8 mouse cellular contexts compared by ENCODE assay signal in genomic region chr8:111923383-111923804, GRCm38 (mm10). TPM values are rescaled to one million over a fixed set of nuclear protein-coding genes. Genes with fewer than 3 reads are reported as not detected.
DNase-seq lines count a peak whose midpoint lies in the region; ATAC-seq lines count a peak whose summit lies in the region.

No protein-coding gene starts in this region.

- peaks cover 3% of the 10 kb centered on the region for H3K36me3 ChIP-seq in neural tube, embryonic 15.5 days
- no peaks in the 10 kb centered on the region; the same call in 1 of the 2 replicates for H3K36me3 ChIP-seq in heart, embryonic 13.5 days

- 30% methylated on average over 10 of the region's 10 CpGs for WGBS in neural tube, embryonic 15.5 days
- 23% methylated on average over 10 of the region's 10 CpGs for WGBS in heart, embryonic 13.5 days

- DNase-seq in neural tube, embryonic 10.5 days (ENCODE audit: extremely low spot score, low spot score), result no peak
- DNase-seq in Muller cell, postnatal 12 days (ENCODE audit: inconsistent ontology term), result peak; percentile 61
- peak; percentile 86 for DNase-seq in cerebellum, adult 9-10 months
- peak; percentile 42 to 59 for DNase-seq in kidney, postnatal 25 days
- peak; percentile 22 for DNase-seq in thymus, postnatal 36 days

- 0 out of 2 replicates have a peak overlapping the region, but pooled peaks have one; percentile 1 for H3K4me2 ChIP-seq in neural tube, embryonic 15.5 days
- H3K4me2 ChIP-seq in heart, embryonic 13.5 days, result peak overlapping the region; percentile 42

- H3K4me1 ChIP-seq in neural tube, embryonic 15.5 days, result no peaks in the 10 kb centered on the region
- peaks cover 8% of the 10 kb centered on the region for H3K4me1 ChIP-seq in heart, embryonic 13.5 days

- H3K27me3 ChIP-seq in neural tube, embryonic 15.5 days (replicated peaks), result no peaks in the 10 kb centered on the region
- H3K27me3 ChIP-seq in heart, embryonic 13.5 days (replicated peaks), result no peaks in the 10 kb centered on the region

- H3K4me3 ChIP-seq in neural tube, embryonic 15.5 days (replicated peaks), result no peak overlapping the region
- no peak overlapping the region for H3K4me3 ChIP-seq in heart, embryonic 13.5 days

- no peak overlapping the region for H3K27ac ChIP-seq in neural tube, embryonic 15.5 days (replicated peaks)
- H3K27ac ChIP-seq in heart, embryonic 13.5 days (replicated peaks), result no peak overlapping the region

- ATAC-seq in neural tube, embryonic 15.5 days (ENCODE audit: low FRiP score), result no peak
- ATAC-seq in heart, embryonic 13.5 days (ENCODE audit: extremely low read depth, insufficient number of reproducible peaks, low FRiP score, low TSS enrichment), result no peak
- ATAC-seq in megakaryocyte progenitor cell, adult 5-6 weeks (replicated peaks; ENCODE audit: poor library complexity), result peak; percentile 96

- H3K9ac ChIP-seq in neural tube, embryonic 15.5 days (replicated peaks), result no peak overlapping the region
- no peak overlapping the region for H3K9ac ChIP-seq in heart, embryonic 13.5 days

- no peaks in the 10 kb centered on the region for H3K9me3 ChIP-seq in neural tube, embryonic 15.5 days (replicated peaks)
- no peaks in the 10 kb centered on the region for H3K9me3 ChIP-seq in heart, embryonic 13.5 days

RNA-seq across cellular contexts. Expression of gene Tmem231, which starts 10.3 kb away (rescaled TPM):
- polyA plus RNA-seq in neural tube, embryonic 15.5 days (2015; fragmentation: Nextera tagmentation; extraction: Ambion mirVana), result 15.9 and 17.3 TPM in 2 replicates
- 5.0 and 5.4 TPM in 2 replicates for polyA plus RNA-seq in heart, embryonic 13.5 days (2015; fragmentation: Nextera tagmentation; extraction: Ambion mirVana)
- 0.37 and 0.91 TPM in 2 replicates for total RNA-seq in megakaryocyte progenitor cell, adult 5-6 weeks (2015)
- total RNA-seq in megakaryocyte progenitor cell, adult 5-6 weeks (2017), result 0.68 and 0.79 TPM in 2 replicates

RNA-seq across cellular contexts. Expression of gene Chst5, which starts 13.1 kb away (rescaled TPM):
- 3.4 and 3.5 TPM in 2 replicates for polyA plus RNA-seq in neural tube, embryonic 15.5 days (2015; fragmentation: Nextera tagmentation; extraction: Ambion mirVana)
- 0.17 and 0.19 TPM in 2 replicates for polyA plus RNA-seq in heart, embryonic 13.5 days (2015; fragmentation: Nextera tagmentation; extraction: Ambion mirVana)
- not detected in 2 replicates for total RNA-seq in megakaryocyte progenitor cell, adult 5-6 weeks (2015)
- not detected in 2 replicates for total RNA-seq in megakaryocyte progenitor cell, adult 5-6 weeks (2017)

RNA-seq across cellular contexts. Expression of gene Gabarapl2, which starts 17.1 kb away (rescaled TPM):
- 403 and 479 TPM in 2 replicates for polyA plus RNA-seq in neural tube, embryonic 15.5 days (2015; fragmentation: Nextera tagmentation; extraction: Ambion mirVana)
- polyA plus RNA-seq in heart, embryonic 13.5 days (2015; fragmentation: Nextera tagmentation; extraction: Ambion mirVana), result 186 and 205 TPM in 2 replicates
- 42.9 and 52.3 TPM in 2 replicates for total RNA-seq in megakaryocyte progenitor cell, adult 5-6 weeks (2015)
- 28.1 and 28.3 TPM in 2 replicates for total RNA-seq in megakaryocyte progenitor cell, adult 5-6 weeks (2017)

RNA-seq across cellular contexts. Expression of gene Tmem170, which starts 46.8 kb away (rescaled TPM):
- 3.9 and 4.8 TPM in 2 replicates for polyA plus RNA-seq in neural tube, embryonic 15.5 days (2015; fragmentation: Nextera tagmentation; extraction: Ambion mirVana)
- polyA plus RNA-seq in heart, embryonic 13.5 days (2015; fragmentation: Nextera tagmentation; extraction: Ambion mirVana), result 3.4 and 3.8 TPM in 2 replicates
- 1.8 and 3.8 TPM in 2 replicates for total RNA-seq in megakaryocyte progenitor cell, adult 5-6 weeks (2015)
- total RNA-seq in megakaryocyte progenitor cell, adult 5-6 weeks (2017), result 0.78 and 0.87 TPM in 2 replicates
